Mouse (Mus musculus): ENCODE data around the gene Atoh8. TPM values are rescaled to one million over a fixed set of nuclear protein-coding genes. Genes with fewer than 3 reads are reported as not detected.

The Atoh8 gene
- polyA plus RNA-seq, 1 experiment from 2014 or later = 17.7 TPM

Other genes with a start within 250 kb of the Atoh8 start
- 32.2 and 32.6 TPM in 2 replicates for gene St3gal5, start 138.0 kb downstream of the Atoh8 start, polyA plus RNA-seq (2016; fragmentation: Nextera tagmentation; extraction: Ambion mirVana)
- 0.18 TPM in 1 of 2 replicates, not detected in the other for gene Sftpb, start 69.0 kb upstream of the Atoh8 start, polyA plus RNA-seq (2016; fragmentation: Nextera tagmentation; extraction: Ambion mirVana)
- 83.4 and 85.3 TPM in 2 replicates for gene Usp39, start 109.6 kb upstream of the Atoh8 start, polyA plus RNA-seq (2016; fragmentation: Nextera tagmentation; extraction: Ambion mirVana)
- gene 0610030E20Rik, start 111.7 kb upstream of the Atoh8 start, polyA plus RNA-seq (2016; fragmentation: Nextera tagmentation; extraction: Ambion mirVana) = 28.0 and 28.8 TPM in 2 replicates
- 6.1 and 6.3 TPM in 2 replicates for gene Tmem150a, start 119.9 kb upstream of the Atoh8 start, polyA plus RNA-seq (2016; fragmentation: Nextera tagmentation; extraction: Ambion mirVana)
- gene Rnf181, start 131.4 kb upstream of the Atoh8 start, polyA plus RNA-seq (2016; fragmentation: Nextera tagmentation; extraction: Ambion mirVana) = 106 and 111 TPM in 2 replicates
- 13.6 and 15.9 TPM in 2 replicates for gene Vamp5, start 144.9 kb upstream of the Atoh8 start, polyA plus RNA-seq (2016; fragmentation: Nextera tagmentation; extraction: Ambion mirVana)
- 53.2 and 59.8 TPM in 2 replicates for gene Vamp8, start 155.1 kb upstream of the Atoh8 start, polyA plus RNA-seq (2016; fragmentation: Nextera tagmentation; extraction: Ambion mirVana)
- 20.4 and 21.1 TPM in 2 replicates for gene Ggcx, start 178.7 kb upstream of the Atoh8 start, polyA plus RNA-seq (2016; fragmentation: Nextera tagmentation; extraction: Ambion mirVana)
- 473 and 481 TPM in 2 replicates for gene Mat2a, start 204.0 kb upstream of the Atoh8 start, polyA plus RNA-seq (2016; fragmentation: Nextera tagmentation; extraction: Ambion mirVana)

All from embryonic facial prominence, embryonic 10.5 days (tissue).